Mouse (Mus musculus): ENCODE data around the gene Gabarapl1.

GRCm38 (mm10) chr6:129591508-129591907 is 58.5 kb downstream of the Gabarapl1 start, which contains the start of gene Klrd1:
- TF ChIP-seq GATA1 (IDR thresholded peaks at IDR 0.05; ENCODE audit: low read length) = no peak
- no peak for TF ChIP-seq TAL1 (IDR thresholded peaks at IDR 0.05; ENCODE audit: low read length)
